Mouse (Mus musculus): ENCODE results near the gene Acad11. TPM values are rescaled to one million over a fixed set of nuclear protein-coding genes. Genes with fewer than 3 reads are reported as not detected.

Acad11 gene
- polyA plus RNA-seq, 1 experiment: not detected

DNA sequence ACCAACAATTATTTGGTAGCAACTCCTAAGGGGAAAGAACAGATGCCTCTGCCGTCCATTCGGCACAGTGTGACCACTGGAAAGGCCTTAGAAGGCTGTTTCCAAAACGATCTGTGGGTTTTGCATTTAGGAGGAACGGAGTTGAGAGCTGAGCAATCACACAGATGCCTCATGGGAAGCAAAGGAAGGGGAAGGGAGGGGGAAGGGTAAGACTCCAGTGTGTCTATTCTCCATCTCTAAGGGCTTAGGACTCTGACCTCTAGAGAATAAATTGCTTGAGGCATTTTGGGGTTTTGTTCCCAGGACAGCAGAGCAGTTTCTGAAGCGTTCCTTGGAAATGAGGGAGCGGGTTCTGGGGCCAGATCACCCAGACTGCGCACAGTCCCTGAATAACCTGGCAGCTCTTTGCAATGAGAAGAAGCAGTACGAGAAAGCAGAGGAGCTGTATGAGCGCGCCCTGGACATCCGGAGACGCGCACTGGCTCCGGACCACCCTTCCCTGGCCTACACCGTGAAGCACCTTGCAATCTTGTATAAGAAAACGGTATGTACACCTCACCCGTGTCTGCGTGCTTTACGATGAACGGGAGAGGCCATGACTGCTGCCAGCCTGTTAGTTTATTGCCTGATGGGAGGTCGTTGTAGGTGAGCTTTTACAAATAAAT lies 24.0 kb upstream of the Acad11 start:
- Histone ChIP-seq H3K36me3 (ENCODE audit: control insufficient read depth) (0 out of 2 replicates have a peak, but pooled peaks cover 2% of the 10 kb centered on the region), H3K9me3 (ENCODE audit: control insufficient read depth, low read length) (no peaks in the 10 kb centered on the region), H3K4me1 (ENCODE audit: control insufficient read depth) (no peaks in the 10 kb centered on the region), H3K27me3 (ENCODE audit: control insufficient read depth) (no peaks in the 10 kb centered on the region), H3K4me3 (replicated peaks) (no peak overlapping the region)
- TF ChIP-seq GATA1 (IDR thresholded peaks at IDR 0.05; ENCODE audit: low read length) (no peak), TAL1 (IDR thresholded peaks at IDR 0.05; ENCODE audit: low read length) (no peak)

- H3K4me1 ChIP-seq (ENCODE audit: control insufficient read depth): no peaks in the 10 kb centered on the region
- no peak overlapping the region for H3K4me3 ChIP-seq (replicated peaks)
- H3K27me3 ChIP-seq (ENCODE audit: control insufficient read depth): no peaks in the 10 kb centered on the region
- H3K9me3 ChIP-seq (ENCODE audit: control insufficient read depth, low read length): no peaks in the 10 kb centered on the region
- TF ChIP-seq GATA1 (IDR thresholded peaks at IDR 0.05; ENCODE audit: low read length) (no peak), TAL1 (IDR thresholded peaks at IDR 0.05; ENCODE audit: low read length) (no peak)
- 0 out of 2 replicates have a peak, but pooled peaks cover 2% of the 10 kb centered on the region for H3K36me3 ChIP-seq (ENCODE audit: control insufficient read depth)
These were observed 23.4 kb upstream of the Acad11 start for GRCm38 (mm10) chr9:104039742-104040141.

DNA sequence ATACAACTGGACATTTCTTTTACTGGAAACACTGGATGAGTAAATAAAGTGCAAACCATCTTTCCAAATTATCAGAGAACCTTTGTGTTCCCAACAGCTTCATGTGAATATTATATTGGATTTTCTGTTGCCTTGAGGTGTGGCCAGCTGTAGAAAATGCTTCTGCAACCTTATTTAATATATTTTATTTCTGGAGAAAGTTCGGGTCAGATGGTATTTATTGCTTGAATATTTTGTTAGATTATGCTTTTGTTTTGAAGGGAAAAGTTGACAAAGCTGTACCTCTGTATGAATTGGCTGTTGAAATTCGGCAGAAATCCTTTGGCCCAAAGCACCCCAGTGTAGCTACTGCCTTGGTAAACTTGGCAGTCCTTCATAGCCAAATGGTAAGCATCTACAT lies 22.8 kb upstream of the Acad11 start, which contains the start of gene Gm28305:
TSS of gene Gm28305 (plus strand) at position 301 of the 400 bp plus-strand sequence.
- H3K36me3 ChIP-seq (ENCODE audit: control insufficient read depth): 0 out of 2 replicates have a peak, but pooled peaks cover 2% of the 10 kb centered on the region

GRCm38 (mm10) chr9:104043676-104044075 lies 19.5 kb upstream of the Acad11 start:
- H3K27me3 ChIP-seq (ENCODE audit: control insufficient read depth): no peaks in the 10 kb centered on the region
- TF ChIP-seq GATA1 (IDR thresholded peaks at IDR 0.05; ENCODE audit: low read length): no peak
- H3K36me3 ChIP-seq (ENCODE audit: control insufficient read depth): peaks cover 26% of the 10 kb centered on the region
- no peak overlapping the region for H3K4me3 ChIP-seq (replicated peaks)
- no peaks in the 10 kb centered on the region for H3K4me1 ChIP-seq (ENCODE audit: control insufficient read depth)
- H3K9me3 ChIP-seq (ENCODE audit: control insufficient read depth, low read length): no peaks in the 10 kb centered on the region

More for the DNA sequence above, 22.8 kb upstream of the Acad11 start, which contains the start of gene Gm28305:
- H3K4me1 ChIP-seq (ENCODE audit: control insufficient read depth): no peaks in the 10 kb centered on the region
- no peaks in the 10 kb centered on the region for H3K27me3 ChIP-seq (ENCODE audit: control insufficient read depth)
- TF ChIP-seq TAL1 (IDR thresholded peaks at IDR 0.05; ENCODE audit: low read length) (no peak), GATA1 (IDR thresholded peaks at IDR 0.05; ENCODE audit: low read length) (no peak)
- no peak within 1 kb of the TSS for H3K4me3 ChIP-seq (replicated peaks)
- no peaks in the 10 kb centered on the region for H3K9me3 ChIP-seq (ENCODE audit: control insufficient read depth, low read length)

GRCm38 (mm10) chr9:104051028-104051427 lies 12.1 kb upstream of the Acad11 start:
- H3K27me3 ChIP-seq (ENCODE audit: control insufficient read depth): no peaks in the 10 kb centered on the region
- no peaks in the 10 kb centered on the region for H3K4me1 ChIP-seq (ENCODE audit: control insufficient read depth)
- no peaks in the 10 kb centered on the region for H3K9me3 ChIP-seq (ENCODE audit: control insufficient read depth, low read length)
- no peak overlapping the region for H3K4me3 ChIP-seq (replicated peaks)
- no peak for TF ChIP-seq GATA1 (IDR thresholded peaks at IDR 0.05; ENCODE audit: low read length)
- no peak for TF ChIP-seq TAL1 (IDR thresholded peaks at IDR 0.05; ENCODE audit: low read length)
- H3K36me3 ChIP-seq (ENCODE audit: control insufficient read depth): peaks cover 85% of the 10 kb centered on the region

- Histone ChIP-seq H3K4me1 (ENCODE audit: control insufficient read depth) (peaks cover 26% of the 10 kb centered on the region), H3K27me3 (ENCODE audit: control insufficient read depth) (no peaks in the 10 kb centered on the region), H3K4me3 (replicated peaks) (peak within 1 kb of the TSS; percentile 90), H3K36me3 (ENCODE audit: control insufficient read depth) (peaks cover 18% of the 10 kb centered on the region), H3K9me3 (ENCODE audit: control insufficient read depth, low read length) (no peaks in the 10 kb centered on the region)
- TF ChIP-seq GATA1 (IDR thresholded peaks at IDR 0.05; ENCODE audit: low read length) (no peak), TAL1 (IDR thresholded peaks at IDR 0.05; ENCODE audit: low read length) (no peak)
These were observed 540 bp upstream of the Acad11 start, which contains the start of gene Uba5 for GRCm38 (mm10) chr9:104062430-104063243. Uba5 (minus strand) TSS chr9:104063134.

DNA sequence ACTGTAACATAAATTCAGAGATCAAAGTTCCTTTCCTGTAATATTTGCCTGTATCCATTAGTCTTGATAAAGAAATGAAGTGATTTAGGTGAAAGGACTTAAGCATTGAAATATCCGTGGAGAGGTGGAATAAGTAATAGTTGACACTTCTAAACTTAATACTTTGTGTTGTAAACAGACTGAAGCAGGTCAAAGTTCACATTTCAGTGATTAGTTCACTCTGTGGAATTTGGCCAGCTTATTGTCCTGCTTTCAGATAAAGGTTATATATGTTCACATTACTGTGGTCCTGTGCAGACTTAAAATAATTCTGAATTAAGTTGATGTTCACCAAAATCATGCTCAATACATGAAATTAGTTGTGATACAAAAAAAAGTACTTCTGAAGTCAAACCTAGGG lies 1.4 kb downstream of the Acad11 start:
- TF ChIP-seq TAL1 (IDR thresholded peaks at IDR 0.05; ENCODE audit: low read length) (no peak), GATA1 (IDR thresholded peaks at IDR 0.05; ENCODE audit: low read length) (no peak)
- Histone ChIP-seq H3K27me3 (ENCODE audit: control insufficient read depth) (no peaks in the 10 kb centered on the region), H3K36me3 (ENCODE audit: control insufficient read depth) (peaks cover 9% of the 10 kb centered on the region), H3K9me3 (ENCODE audit: control insufficient read depth, low read length) (no peaks in the 10 kb centered on the region), H3K4me1 (ENCODE audit: control insufficient read depth) (peaks cover 26% of the 10 kb centered on the region), H3K4me3 (replicated peaks) (peak overlapping the region; percentile 90)

- no peak for TF ChIP-seq TAL1 (IDR thresholded peaks at IDR 0.05; ENCODE audit: low read length)
- TF ChIP-seq GATA1 (IDR thresholded peaks at IDR 0.05; ENCODE audit: low read length): no peak
- Histone ChIP-seq H3K9me3 (ENCODE audit: control insufficient read depth, low read length) (no peaks in the 10 kb centered on the region), H3K4me1 (ENCODE audit: control insufficient read depth) (no peaks in the 10 kb centered on the region), H3K27me3 (ENCODE audit: control insufficient read depth) (no peaks in the 10 kb centered on the region), H3K4me3 (replicated peaks) (no peak overlapping the region), H3K36me3 (ENCODE audit: control insufficient read depth) (no peaks in the 10 kb centered on the region; the same call in 1 of the 2 replicates)
These were observed 7.1 kb downstream of the Acad11 start for GRCm38 (mm10) chr9:104070241-104070640.

All from erythroblast, embryonic 14.5 days (primary cell).